Mouse (Mus musculus) adrenal gland, postnatal 36 days (tissue): ENCODE results near the gene Ica1. TPM values are rescaled to one million over a fixed set of nuclear protein-coding genes. Genes with fewer than 3 reads are reported as not detected.

Experiments used
- DNase-seq, 2 experiments: peaks; one replicate each; pipeline ENCODE4 v3.0.0; 2021; ENCODE audit warnings: mixed read lengths in 1 of 2
- total RNA-seq, 2 experiments: library from RNA; stranded (reverse); gene quantifications; 2 replicates each; pipeline ENCODE4 v1.2.3; 2021

Ica1 gene
- total RNA-seq, 2 experiments from 2014 or later, result 36.3 to 49.9 TPM

- no peak for DNase-seq
Observed at GRCm38 (mm10) chr6:8691199-8691975, 86.9 kb downstream of the Ica1 start.

- DNase-seq, result no peak
Observed at GRCm38 (mm10) chr6:8690441-8690840, 87.8 kb downstream of the Ica1 start.

DNA sequence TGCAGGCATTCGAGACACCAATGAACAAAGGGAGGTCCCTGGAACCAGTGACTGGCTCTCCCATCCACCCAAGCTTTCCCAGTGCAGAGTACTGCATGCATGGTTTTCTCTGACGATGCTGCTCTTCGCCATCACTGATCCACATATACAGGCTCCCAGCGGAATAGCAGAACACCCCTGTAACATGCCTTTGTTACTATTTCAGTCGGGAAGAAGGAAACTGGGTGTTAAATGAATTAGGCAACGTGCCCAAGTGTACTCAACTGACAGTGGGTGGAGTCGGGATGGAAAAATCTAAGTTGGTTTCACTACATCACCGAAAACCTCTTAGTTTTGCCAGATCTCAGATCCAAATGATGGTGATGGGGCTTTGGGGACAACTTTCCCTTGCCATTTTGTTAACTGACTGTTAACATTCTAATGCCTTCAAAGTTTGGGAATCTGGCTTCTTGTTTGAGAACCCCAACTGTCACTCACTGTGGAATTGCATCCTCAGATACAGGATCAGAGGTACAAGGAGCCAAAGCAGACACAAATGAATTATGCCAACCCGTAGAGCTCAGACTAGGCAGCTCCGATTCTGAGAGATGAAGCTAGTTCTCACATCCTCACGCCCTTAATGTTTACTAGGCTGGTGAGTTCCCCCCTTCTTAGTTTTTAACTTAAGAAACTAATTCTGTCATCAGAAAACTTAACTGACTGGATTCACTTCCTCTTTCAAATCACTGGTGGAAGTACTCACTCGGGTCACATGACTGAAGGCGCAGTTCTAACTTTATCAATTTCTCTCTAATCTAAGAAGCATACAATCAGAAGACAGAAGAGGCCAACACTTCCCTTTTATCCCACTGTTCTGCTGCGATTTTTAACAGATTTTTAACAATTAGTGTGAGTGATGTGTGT lies 91.4 kb downstream of the Ica1 start:
- DNase-seq, result no peak

DNA sequence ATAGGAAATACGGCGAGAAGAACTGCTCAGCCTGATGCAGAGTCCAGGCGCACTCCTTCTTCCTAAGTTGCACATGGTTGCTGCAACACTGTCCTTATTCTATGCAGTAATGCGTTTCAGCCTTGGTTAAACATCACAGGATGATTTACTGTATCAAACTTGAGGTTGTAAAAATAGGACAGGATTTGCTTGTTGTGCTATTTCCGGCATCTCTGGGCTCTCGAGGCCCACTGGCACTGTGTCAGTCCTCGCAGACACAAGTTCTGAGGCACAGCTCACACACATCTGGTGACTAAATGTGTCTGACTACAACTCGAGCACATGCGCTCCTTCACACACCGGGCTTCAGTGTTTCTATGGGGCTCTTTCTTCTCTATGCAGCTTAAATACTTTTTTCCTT lies 94.9 kb downstream of the Ica1 start:
- no peak for DNase-seq

DNA sequence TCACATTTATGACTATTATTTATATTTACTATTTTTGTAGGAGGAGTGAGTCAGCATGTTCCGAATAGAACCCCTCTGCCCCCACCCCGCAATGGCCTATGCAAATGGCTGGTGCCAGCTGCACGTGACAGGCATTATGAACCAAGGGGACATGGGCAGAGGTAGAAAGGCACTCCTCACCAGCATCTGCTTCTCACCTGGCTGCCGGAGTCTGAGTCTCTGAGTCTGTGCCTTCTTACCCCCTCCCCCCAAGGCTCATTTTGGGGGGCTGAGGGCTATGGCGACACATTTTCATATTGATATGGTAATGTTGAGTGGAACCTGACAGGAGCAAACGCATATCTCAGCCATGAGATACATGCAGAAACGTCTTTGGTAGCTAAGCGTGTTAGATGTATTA lies 97.4 kb downstream of the Ica1 start:
- no peak for DNase-seq

DNA sequence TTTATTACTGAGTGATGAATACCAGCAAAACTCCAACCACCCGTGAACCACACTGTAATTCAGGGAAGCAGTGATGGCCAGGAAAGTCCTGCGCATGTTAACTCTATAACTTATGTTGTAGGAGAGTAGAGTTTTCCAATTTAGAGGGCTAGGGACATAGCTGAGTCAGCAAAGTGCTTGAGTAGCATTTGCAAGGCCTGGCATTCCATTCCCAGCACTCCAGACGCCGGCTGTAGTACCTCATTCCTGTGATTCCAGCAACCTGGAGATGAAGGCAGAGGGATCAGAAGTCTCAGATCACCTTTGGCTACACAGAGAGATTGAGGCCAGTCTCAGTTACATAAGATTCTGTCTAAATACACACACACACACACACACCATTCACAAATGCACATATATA lies 105.3 kb downstream of the Ica1 start:
- no peak for DNase-seq

GRCm38 (mm10) chr6:8669343-8669742 lies 108.9 kb downstream of the Ica1 start:
- no peak for DNase-seq

GRCm38 (mm10) chr6:8668013-8668811 lies 110.1 kb downstream of the Ica1 start:
- no peak for DNase-seq

GRCm38 (mm10) chr6:8665786-8666185 lies 112.5 kb downstream of the Ica1 start:
- DNase-seq, result no peak

DNA sequence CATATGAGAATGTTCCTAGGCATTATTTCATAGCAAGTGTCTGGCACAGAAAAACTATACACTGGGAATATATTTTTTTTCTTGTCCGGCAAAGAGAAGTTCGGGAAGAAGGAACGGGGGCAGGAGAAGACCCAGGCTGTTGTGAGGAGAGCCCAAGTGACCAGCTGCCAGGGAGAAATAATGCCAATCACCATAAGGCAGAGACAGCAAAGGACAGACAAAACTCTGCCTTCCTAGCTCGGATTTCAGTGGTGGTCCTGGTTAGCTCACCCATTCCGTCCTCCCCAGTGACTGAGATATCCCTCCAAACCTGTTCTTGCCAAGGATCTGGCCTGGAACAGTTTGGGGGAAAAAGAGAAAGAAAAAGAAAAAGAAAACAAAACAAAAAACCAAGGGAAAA lies 113.3 kb downstream of the Ica1 start:
- no peak for DNase-seq

GRCm38 (mm10) chr6:8663092-8663740 lies 115.1 kb downstream of the Ica1 start:
- no peak for DNase-seq

GRCm38 (mm10) chr6:8661404-8661803 lies 116.9 kb downstream of the Ica1 start:
- DNase-seq, result no peak

- DNase-seq, result no peak
Observed at GRCm38 (mm10) chr6:8660076-8660475, 118.2 kb downstream of the Ica1 start.

GRCm38 (mm10) chr6:8659194-8659959 lies 118.9 kb downstream of the Ica1 start:
- no peak for DNase-seq

- DNase-seq, result no peak
Observed at GRCm38 (mm10) chr6:8658431-8658830, 119.9 kb downstream of the Ica1 start.

GRCm38 (mm10) chr6:8657459-8657858 lies 120.8 kb downstream of the Ica1 start:
- DNase-seq, result no peak

- no peak for DNase-seq
Observed at GRCm38 (mm10) chr6:8655454-8655853, 122.8 kb downstream of the Ica1 start.

DNA sequence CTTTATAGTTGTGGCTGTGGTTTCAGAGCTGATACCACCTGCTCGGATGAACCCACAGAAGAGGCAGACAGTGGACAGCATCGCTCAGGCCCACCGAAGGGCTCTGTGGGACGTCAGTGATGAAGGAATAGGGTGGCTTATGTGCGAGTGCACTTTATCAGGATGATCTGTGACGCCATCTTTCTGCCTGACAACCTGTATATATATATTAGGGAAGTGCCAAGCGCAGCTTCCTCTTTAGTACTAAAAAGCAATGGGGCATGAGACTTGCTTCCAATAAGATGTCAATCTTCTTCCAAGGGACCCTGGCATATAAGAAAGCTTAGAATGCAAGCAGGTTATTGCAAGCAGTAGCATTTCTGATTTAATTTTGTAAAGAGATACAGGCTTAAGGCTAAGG lies 127.9 kb downstream of the Ica1 start:
- DNase-seq, result no peak

DNA sequence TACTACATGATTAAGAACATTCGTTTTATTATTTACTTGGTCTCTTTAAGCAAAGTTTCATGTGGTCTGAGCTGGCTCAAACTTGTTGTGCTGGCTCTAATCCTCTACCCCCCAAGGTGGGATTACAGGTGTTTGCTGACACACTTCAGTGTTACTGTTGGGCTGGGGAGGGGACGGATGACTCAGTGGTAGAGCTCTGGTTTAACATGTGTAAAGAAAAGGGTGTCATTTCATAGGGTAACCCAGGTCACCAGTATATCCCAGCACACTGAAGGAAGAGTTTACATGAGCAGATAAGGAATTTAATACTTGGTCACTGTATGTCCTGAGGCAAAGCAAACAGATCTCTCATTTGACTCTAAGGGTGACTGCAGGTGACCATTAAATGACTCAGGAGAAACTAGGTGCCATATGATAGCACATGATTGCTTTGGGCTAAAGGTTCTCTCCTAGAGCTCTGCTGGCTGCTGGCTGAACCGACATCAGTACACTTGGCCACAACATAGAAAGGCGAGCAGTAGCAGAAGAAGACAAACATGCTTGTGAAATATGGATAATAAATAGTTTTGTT lies 128.9 kb downstream of the Ica1 start:
- DNase-seq, result no peak

GRCm38 (mm10) chr6:8648185-8648901 lies 129.9 kb downstream of the Ica1 start:
- DNase-seq, result no peak
